Mouse (Mus musculus): ENCODE results near the gene Olfr283. TPM values are rescaled to one million over a fixed set of nuclear protein-coding genes. Genes with fewer than 3 reads are reported as not detected.
"Not testable (repeated sequence)": the region's sequence is repeated elsewhere in the genome, so short reads cannot be mapped to it uniquely, and the experiment has no call there.

Gene Olfr283
- polyA plus RNA-seq (2016; fragmentation: Nextera tagmentation; extraction: Ambion mirVana): not detected in 2 replicates

DNA sequence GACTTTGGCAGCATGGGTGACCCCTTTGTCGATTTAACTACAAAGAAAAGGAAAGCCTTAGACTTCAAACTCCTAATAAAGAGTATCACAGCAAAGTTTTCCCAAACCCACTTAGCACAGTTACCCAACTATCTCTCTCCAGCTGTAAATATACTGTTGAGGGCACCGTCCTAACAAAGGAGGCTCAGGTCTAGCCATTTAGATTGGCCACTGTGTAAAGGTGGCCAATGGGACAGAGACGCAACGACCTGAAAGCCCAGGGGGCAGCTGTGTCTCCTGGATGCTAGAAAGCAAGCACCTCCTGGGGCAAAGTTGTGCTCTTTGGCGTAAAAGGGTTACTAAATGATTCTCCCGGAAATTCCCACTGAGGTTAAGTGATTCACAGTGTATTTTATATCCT is at the start of gene Olfr283:
TSS of gene Olfr283 (minus strand) at position 101 of the 400 bp plus-strand sequence.
- no peaks in the 10 kb centered on the region for H3K36me3 ChIP-seq
- H3K9me3 ChIP-seq: no peaks in the 10 kb centered on the region
- H3K4me3 ChIP-seq: no peak within 1 kb of the TSS
- H3K27me3 ChIP-seq (ENCODE audit: insufficient read depth, poor library complexity, severe bottlenecking): no peaks in the 10 kb centered on the region
- no peak within 1 kb of the TSS for H3K27ac ChIP-seq
- no peak for DNase-seq (ENCODE audit: low spot score)
- 86% methylated on average over 6 of the region's 6 CpGs for WGBS
- no peaks in the 10 kb centered on the region for H3K4me1 ChIP-seq (replicated peaks)

DNA sequence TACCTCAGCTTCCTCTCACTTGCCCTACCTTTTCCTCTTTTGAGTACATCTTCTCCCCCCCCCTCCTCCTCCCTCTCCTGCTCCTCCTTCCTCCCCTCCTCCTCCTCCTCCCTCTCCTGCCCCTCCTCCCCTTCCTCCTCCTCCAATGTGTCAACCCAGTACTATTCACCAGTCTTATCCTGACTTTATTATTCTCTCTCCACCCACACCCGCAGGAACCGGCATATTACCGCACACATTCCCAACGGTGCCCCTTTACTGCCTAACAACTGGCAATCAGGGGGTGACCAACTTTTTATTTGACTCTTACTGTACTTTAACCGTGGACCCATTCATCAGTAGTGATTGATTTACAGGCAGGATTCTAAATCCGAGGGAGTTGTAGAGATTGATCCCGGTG is 44.4 kb upstream of the Olfr283 start:
- Histone ChIP-seq H3K9me3 (no peaks in the 10 kb centered on the region), H3K4me1 (replicated peaks) (peaks cover 15% of the 10 kb centered on the region), H3K27me3 (ENCODE audit: insufficient read depth, poor library complexity, severe bottlenecking) (no peaks in the 10 kb centered on the region), H3K27ac (no peak overlapping the region), H3K4me3 (no peak overlapping the region), H3K36me3 (no peaks in the 10 kb centered on the region)
- DNase-seq (ENCODE audit: low spot score): no peak
- 89% methylated on average over 7 of the region's 7 CpGs for WGBS

DNA sequence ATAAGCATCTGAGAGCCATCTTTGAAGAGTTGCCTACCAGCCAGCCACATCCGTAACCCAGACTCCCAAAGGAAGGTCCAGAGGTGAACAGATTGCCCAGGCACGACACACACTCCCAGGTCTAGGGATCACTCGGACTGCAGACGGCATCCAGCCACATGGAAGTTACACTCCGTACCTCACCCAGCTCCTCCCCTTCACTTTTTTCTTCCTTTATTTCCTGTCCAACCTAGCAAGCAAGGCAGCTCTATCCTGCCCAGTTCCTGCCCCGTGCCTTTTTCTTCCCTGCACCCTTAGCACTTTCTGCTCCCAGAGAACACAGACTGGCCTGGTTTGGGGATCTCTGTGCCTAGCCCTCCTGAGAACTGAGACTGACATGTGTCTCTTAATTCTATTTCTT is 44.0 kb upstream of the Olfr283 start:
- H3K4me3 ChIP-seq: no peak overlapping the region
- WGBS: 73% methylated on average over 6 of the region's 6 CpGs
- H3K4me1 ChIP-seq (replicated peaks): peaks cover 15% of the 10 kb centered on the region
- H3K36me3 ChIP-seq: no peaks in the 10 kb centered on the region
- H3K9me3 ChIP-seq: no peaks in the 10 kb centered on the region
- no peak overlapping the region for H3K27ac ChIP-seq
- no peak for DNase-seq (ENCODE audit: low spot score)
- no peaks in the 10 kb centered on the region for H3K27me3 ChIP-seq (ENCODE audit: insufficient read depth, poor library complexity, severe bottlenecking)

DNA sequence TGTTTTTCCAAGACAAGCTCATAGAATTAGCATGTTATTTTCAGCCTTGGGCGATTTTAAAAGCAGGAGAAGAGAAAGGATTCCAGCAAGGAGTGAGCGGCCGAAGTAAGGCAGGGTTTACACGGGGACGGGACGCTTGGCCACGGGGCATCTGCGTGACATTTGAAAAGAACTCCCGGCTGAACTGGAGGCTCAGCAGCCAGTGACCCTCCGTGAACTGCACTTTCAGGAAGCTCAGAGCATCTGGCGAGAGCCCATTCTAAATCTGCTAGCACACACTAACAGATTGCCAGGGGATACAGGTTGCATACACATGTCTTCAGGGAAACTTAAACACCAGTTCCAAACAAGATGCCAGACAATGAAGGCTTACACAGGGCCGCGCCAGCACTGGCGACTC is 43.6 kb upstream of the Olfr283 start:
- 73% methylated on average over 14 of the region's 14 CpGs for WGBS
- no peaks in the 10 kb centered on the region for H3K27me3 ChIP-seq (ENCODE audit: insufficient read depth, poor library complexity, severe bottlenecking)
- DNase-seq (ENCODE audit: low spot score): no peak
- H3K27ac ChIP-seq: no peak overlapping the region
- H3K4me3 ChIP-seq: no peak overlapping the region
- H3K9me3 ChIP-seq: no peaks in the 10 kb centered on the region
- no peaks in the 10 kb centered on the region for H3K36me3 ChIP-seq
- H3K4me1 ChIP-seq (replicated peaks): peaks cover 15% of the 10 kb centered on the region

DNA sequence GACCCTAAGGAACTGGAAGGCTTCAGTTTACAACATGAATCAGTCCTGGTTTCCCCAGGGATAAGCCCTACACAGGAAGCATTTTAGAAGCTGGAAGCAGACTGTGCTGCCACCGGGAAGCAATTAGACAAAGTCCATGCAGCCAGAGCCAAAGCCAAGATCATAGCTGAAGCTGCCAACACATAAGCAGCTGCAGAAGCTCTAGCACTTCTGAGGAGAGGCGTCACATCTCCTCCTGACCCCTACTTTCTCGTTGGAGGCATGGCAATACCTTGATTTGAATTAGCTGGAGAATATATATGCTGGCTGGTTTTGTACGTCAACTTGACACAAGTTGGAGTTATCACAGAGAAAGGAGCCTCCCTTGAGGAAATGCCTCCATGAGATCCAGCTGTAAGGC is 40.2 kb upstream of the Olfr283 start:
- no peak for DNase-seq (ENCODE audit: low spot score)
- Histone ChIP-seq H3K36me3 (no peaks in the 10 kb centered on the region), H3K27me3 (ENCODE audit: insufficient read depth, poor library complexity, severe bottlenecking) (no peaks in the 10 kb centered on the region), H3K27ac (no peak overlapping the region), H3K9me3 (no peaks in the 10 kb centered on the region), H3K4me1 (replicated peaks) (peaks cover 15% of the 10 kb centered on the region), H3K4me3 (no peak overlapping the region)
- WGBS: 69% methylated on average over 4 of the region's 4 CpGs

DNA sequence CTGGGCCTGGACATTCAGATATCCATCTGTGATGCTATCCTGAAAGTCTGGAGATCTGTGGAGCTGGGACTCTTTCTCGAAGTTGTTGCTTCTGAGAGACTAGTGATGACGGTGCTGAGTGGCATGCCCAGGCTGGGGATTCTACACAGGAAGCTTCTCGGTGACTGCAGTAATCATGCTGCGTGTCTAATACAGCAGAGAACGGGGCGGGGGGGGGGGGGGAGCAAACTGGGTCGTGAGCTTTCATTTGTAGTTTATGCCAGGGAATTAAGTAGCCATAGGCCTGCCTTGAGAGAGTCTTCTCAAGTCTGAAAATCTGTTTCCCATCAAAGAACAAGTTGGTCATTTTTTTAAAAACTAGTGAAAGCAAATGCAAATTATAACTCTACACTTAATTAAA is 37.4 kb upstream of the Olfr283 start:
- H3K27me3 ChIP-seq (ENCODE audit: insufficient read depth, poor library complexity, severe bottlenecking): no peaks in the 10 kb centered on the region
- no peak for DNase-seq (ENCODE audit: low spot score)
- H3K9me3 ChIP-seq: no peaks in the 10 kb centered on the region
- WGBS: 79% methylated on average over 7 of the region's 7 CpGs
- H3K27ac ChIP-seq: no peak overlapping the region
- H3K4me1 ChIP-seq (replicated peaks): no peaks in the 10 kb centered on the region
- no peaks in the 10 kb centered on the region for H3K36me3 ChIP-seq
- H3K4me3 ChIP-seq: no peak overlapping the region

DNA sequence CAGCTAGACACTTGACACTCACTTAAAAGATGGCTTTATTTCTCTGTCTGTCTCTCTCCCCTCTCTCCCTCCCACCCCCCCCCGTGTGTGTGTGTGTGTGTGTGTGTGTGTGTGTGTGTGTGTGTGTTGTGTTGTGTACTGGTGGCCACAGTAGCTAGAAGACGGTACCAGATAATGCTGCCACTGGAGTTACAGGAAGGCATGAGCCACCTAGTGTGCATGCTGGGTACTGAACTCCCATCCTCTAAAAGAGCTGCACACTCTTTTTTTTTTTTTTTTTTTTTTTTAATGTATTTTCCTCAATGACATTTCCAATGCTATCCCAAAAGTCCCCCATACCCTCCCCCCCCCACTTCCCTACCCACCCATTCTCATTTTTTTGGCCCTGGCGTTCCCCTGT is 36.5 kb upstream of the Olfr283 start:
- H3K9me3 ChIP-seq; H3K4me1 ChIP-seq (replicated peaks); H3K4me3 ChIP-seq; H3K27ac ChIP-seq; H3K36me3 ChIP-seq; H3K27me3 ChIP-seq (ENCODE audit: insufficient read depth, poor library complexity, severe bottlenecking): not testable (repeated sequence)
- 36% methylated on average over 3 of the region's 3 CpGs for WGBS
- DNase-seq (ENCODE audit: low spot score): peak; percentile 15

DNA sequence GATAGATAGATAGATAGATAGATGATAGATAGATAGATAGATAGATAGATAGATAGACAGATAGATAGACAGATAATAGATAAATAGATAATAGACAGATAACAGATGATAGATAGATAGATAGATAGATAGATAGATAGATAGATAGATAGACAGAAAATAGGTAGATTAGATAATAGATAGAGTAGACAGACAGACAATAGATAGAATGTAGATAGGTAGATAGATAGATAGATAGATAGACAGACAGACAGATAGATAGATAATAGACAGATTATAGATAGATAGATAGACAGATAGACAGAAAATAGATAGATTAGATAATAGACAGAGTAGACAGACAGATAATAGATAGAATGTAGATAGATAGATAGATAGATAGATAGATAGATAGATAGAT is 36.1 kb upstream of the Olfr283 start:
- not testable (repeated sequence) for H3K9me3 ChIP-seq; H3K36me3 ChIP-seq; H3K27ac ChIP-seq; H3K27me3 ChIP-seq (ENCODE audit: insufficient read depth, poor library complexity, severe bottlenecking); H3K4me1 ChIP-seq (replicated peaks); DNase-seq (ENCODE audit: low spot score); H3K4me3 ChIP-seq

DNA sequence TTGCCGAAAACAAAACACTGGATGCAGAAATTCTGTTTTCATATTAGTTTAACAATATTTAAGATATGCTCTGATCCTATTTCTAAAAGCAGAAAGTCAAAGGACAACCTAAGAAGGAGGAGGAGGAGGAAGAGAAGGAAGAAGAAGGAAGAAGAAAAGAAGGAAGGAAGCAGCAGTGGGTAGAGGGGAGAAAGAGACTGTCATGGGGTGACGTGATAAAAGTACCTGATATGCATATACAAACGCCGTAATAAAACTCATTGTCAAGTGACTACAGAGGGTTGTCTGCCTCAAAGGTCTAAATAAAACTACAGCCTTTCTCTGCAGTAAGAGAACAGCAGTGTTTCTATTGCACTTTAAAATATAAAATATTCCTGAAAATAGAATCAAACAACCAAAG is 35.2 kb upstream of the Olfr283 start:
- no peak overlapping the region for H3K4me3 ChIP-seq
- no peak overlapping the region for H3K27ac ChIP-seq
- H3K4me1 ChIP-seq (replicated peaks): no peaks in the 10 kb centered on the region
- no peaks in the 10 kb centered on the region for H3K36me3 ChIP-seq
- DNase-seq (ENCODE audit: low spot score): no peak
- H3K9me3 ChIP-seq: no peaks in the 10 kb centered on the region
- 87% methylated on average over 4 of the region's 4 CpGs for WGBS
- H3K27me3 ChIP-seq (ENCODE audit: insufficient read depth, poor library complexity, severe bottlenecking): no peaks in the 10 kb centered on the region

DNA sequence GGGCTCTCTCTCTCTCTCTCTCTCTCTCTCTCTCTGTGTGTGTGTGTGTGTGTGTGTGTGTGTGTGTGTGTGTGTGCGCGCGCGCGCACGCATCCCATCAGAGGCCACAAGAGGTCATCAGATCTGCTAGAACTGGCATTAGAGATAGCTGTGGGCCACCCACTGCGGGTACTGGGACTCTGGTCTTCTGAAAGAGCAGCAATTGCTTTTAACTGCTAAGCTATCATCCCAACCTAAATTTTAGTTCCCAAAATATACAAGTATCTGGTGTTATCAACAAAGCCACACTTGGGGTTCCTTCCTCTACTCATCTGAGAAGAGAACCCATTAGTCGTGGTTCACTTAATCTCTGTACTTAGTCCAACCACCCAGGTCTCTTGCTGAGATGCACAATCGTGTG is 29.5 kb upstream of the Olfr283 start:
- Histone ChIP-seq H3K4me1 (replicated peaks) (no peaks in the 10 kb centered on the region), H3K27me3 (ENCODE audit: insufficient read depth, poor library complexity, severe bottlenecking) (no peaks in the 10 kb centered on the region), H3K27ac (no peak overlapping the region), H3K36me3 (no peaks in the 10 kb centered on the region), H3K4me3 (no peak overlapping the region), H3K9me3 (no peaks in the 10 kb centered on the region)
- no peak for DNase-seq (ENCODE audit: low spot score)
- 92% methylated on average over 9 of the region's 9 CpGs for WGBS

DNA sequence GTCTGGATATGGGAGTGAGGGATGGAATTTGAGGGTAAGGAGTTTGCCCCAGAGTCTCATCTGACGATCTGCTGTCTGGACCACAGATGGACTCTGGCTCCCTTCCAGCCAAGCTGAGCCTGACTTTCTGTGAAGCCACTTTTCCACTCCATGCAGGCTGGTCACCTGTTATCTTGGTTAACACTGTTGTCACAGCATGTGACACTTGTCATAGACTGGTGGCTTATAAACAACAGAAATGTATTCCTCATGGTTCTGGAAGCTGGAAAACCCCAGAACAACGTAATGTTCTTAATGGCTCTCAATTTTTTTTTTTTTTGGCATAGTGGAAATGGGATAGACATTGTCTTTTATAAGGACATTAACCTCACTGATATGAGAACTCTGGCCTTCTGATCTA is 28.9 kb upstream of the Olfr283 start:
- no peak for DNase-seq (ENCODE audit: low spot score)
- WGBS: 92% methylated on average over 2 of the region's 2 CpGs
- H3K27me3 ChIP-seq (ENCODE audit: insufficient read depth, poor library complexity, severe bottlenecking): no peaks in the 10 kb centered on the region
- no peaks in the 10 kb centered on the region for H3K4me1 ChIP-seq (replicated peaks)
- H3K4me3 ChIP-seq: no peak overlapping the region
- no peaks in the 10 kb centered on the region for H3K9me3 ChIP-seq
- no peaks in the 10 kb centered on the region for H3K36me3 ChIP-seq
- no peak overlapping the region for H3K27ac ChIP-seq

DNA sequence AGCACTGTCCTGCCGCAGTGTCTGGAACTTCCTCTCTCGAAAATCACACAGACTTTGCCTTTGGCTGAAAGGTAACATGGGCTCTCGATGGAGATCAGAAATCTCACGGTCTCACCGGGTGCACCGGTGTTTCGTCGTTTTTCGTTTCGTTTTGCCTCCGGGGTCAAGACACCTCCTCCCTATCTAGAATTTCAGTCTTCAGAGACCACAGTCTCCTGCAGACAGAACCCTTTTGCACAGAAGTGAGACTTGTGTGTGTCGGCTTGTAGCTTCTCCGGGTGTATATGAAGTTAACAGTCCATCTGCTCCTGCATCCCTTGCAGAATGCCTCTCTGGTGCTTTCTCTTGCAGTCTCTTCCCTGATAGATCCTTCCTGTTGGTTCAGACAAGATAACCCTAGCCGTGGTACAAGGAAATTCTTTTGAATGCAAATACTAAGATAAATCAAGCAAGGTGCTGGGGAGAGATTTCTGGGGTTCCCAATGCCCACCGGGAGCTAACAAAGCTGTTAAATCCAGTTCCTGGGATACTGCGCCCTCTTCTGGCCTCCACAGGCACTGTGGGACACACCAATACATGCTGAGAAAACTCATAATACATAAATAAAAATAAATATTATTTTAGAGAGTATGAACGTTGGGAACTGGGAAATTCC is 27.8 kb upstream of the Olfr283 start:
- no peak overlapping the region for H3K27ac ChIP-seq
- H3K36me3 ChIP-seq: no peaks in the 10 kb centered on the region
- no peaks in the 10 kb centered on the region for H3K9me3 ChIP-seq
- H3K4me3 ChIP-seq: no peak overlapping the region
- no peak for DNase-seq (ENCODE audit: low spot score)
- WGBS: 73% methylated on average over 17 of the region's 17 CpGs
- no peaks in the 10 kb centered on the region for H3K4me1 ChIP-seq (replicated peaks)
- no peaks in the 10 kb centered on the region for H3K27me3 ChIP-seq (ENCODE audit: insufficient read depth, poor library complexity, severe bottlenecking)

DNA sequence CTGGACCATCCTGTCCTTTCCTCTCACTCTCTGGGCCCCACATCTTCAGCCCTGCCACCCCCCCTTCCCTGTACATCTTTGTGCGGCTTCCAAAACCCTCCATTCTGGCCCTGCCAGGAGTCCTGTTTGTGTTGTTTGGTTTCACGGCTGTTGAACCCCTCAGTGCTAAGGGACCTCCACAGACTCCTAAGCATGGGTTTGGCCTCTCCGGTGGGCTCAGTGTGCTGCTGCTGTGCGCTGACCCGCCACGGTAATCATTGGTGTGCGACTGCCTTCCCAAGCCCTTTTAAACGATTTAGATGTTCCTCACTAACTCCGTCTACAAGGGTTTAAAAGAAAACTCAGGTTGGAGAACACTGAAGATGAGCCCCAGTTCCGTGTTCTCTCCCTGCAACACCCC is 21.6 kb upstream of the Olfr283 start:
- WGBS: 86% methylated on average over 10 of the region's 10 CpGs

DNA sequence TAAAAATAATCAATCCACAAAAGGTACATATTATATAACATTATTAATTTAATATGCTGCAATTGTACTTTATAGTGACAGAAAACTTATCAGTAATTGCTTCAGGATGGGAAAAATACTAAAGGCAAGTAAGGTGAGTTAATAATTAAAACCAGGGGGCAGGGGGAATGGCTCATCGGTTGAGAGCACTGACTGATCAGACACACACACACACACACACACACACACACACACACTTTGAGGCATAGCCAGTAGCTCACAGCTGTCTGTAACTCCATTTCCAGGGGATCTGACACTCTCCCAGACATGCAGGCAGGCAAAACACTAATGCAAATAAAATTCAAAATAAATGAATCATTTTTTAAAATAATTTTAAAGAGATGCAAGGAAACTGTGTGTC is 16.4 kb upstream of the Olfr283 start:
- H3K4me3 ChIP-seq: no peak overlapping the region
- H3K4me1 ChIP-seq (replicated peaks): no peaks in the 10 kb centered on the region
- 69% methylated on average over 1 of the region's 1 CpGs for WGBS

More for the DNA sequence above, 21.6 kb upstream of the Olfr283 start:
- DNase-seq (ENCODE audit: low spot score): no peak
- H3K36me3 ChIP-seq: no peaks in the 10 kb centered on the region
- no peak overlapping the region for H3K4me3 ChIP-seq
- no peaks in the 10 kb centered on the region for H3K9me3 ChIP-seq
- no peaks in the 10 kb centered on the region for H3K27me3 ChIP-seq (ENCODE audit: insufficient read depth, poor library complexity, severe bottlenecking)
- H3K27ac ChIP-seq: no peak overlapping the region
- no peaks in the 10 kb centered on the region for H3K4me1 ChIP-seq (replicated peaks)

More for the DNA sequence above, 16.4 kb upstream of the Olfr283 start:
- Histone ChIP-seq H3K27ac (no peak overlapping the region), H3K9me3 (peaks cover 4% of the 10 kb centered on the region; the same call in 1 of the 2 replicates), H3K36me3 (no peaks in the 10 kb centered on the region), H3K27me3 (ENCODE audit: insufficient read depth, poor library complexity, severe bottlenecking) (no peaks in the 10 kb centered on the region)
- DNase-seq (ENCODE audit: low spot score): no peak
